Mouse (Mus musculus): Measurements from ENCODE around the gene Sec24c. TPM values are rescaled to one million over a fixed set of nuclear protein-coding genes. Genes with fewer than 3 reads are reported as not detected.

The Sec24c gene
- polyA plus RNA-seq, 1 experiment from 2014 or later = 93.4 TPM

- no peak for ATAC-seq (ENCODE audit: insufficient number of reproducible peaks, low FRiP score)
- H3K4me2 ChIP-seq = no peak overlapping the region
- WGBS = 90% methylated on average over 2 of the region's 2 CpGs
Observed at GRCm38 (mm10) chr14:20681742-20682141, 7.6 kb downstream of the Sec24c start.

DNA sequence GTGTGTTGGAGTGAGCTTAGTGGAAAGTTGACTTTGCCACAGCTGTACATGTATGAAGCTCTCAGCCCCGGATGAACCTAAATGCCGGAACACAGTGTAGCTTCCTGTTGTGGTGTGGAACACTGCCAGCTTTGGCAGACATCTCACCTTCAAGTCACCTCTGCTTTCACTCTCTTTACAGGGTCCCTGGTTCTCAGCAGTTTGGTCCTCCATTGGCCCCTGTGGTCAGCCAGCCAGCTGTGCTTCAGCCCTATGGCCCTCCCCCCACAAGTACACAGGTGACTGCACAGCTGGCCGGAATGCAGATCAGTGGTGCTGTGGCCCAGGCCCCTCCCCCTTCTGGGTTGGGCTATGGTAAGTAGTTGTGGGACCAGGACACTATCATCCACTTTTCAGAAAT is 8.4 kb downstream of the Sec24c start:
- Histone ChIP-seq H3K27ac (ENCODE audit: poor library complexity, severe bottlenecking) (no peak overlapping the region; the same call in 1 of the 2 replicates), H3K4me1 (replicated peaks) (peaks cover 10% of the 10 kb centered on the region), H3K27me3 (replicated peaks) (no peaks in the 10 kb centered on the region), H3K9me3 (replicated peaks) (no peaks in the 10 kb centered on the region), H3K9ac (no peak overlapping the region), H3K4me2 (no peak overlapping the region), H3K36me3 (peaks cover 97% of the 10 kb centered on the region), H3K4me3 (no peak overlapping the region)
- ATAC-seq (ENCODE audit: insufficient number of reproducible peaks, low FRiP score) = peak; percentile 63; the same call in 1 of the 2 replicates
- 62% methylated on average over 3 of the region's 3 CpGs for WGBS

More at GRCm38 (mm10) chr14:20681742-20682141, 7.6 kb downstream of the Sec24c start:
- Histone ChIP-seq H3K9ac (no peak overlapping the region), H3K27me3 (replicated peaks) (no peaks in the 10 kb centered on the region), H3K27ac (ENCODE audit: poor library complexity, severe bottlenecking) (no peak overlapping the region), H3K9me3 (replicated peaks) (no peaks in the 10 kb centered on the region), H3K36me3 (peaks cover 96% of the 10 kb centered on the region), H3K4me1 (replicated peaks) (peaks cover 10% of the 10 kb centered on the region), H3K4me3 (no peak overlapping the region)

- WGBS = 94% methylated on average over 3 of the region's 3 CpGs
- H3K4me1 ChIP-seq (replicated peaks) = peaks cover 10% of the 10 kb centered on the region
- H3K36me3 ChIP-seq = peaks cover 98% of the 10 kb centered on the region
- H3K9ac ChIP-seq = no peak overlapping the region
- ATAC-seq (ENCODE audit: insufficient number of reproducible peaks, low FRiP score) = no peak
- no peaks in the 10 kb centered on the region for H3K9me3 ChIP-seq (replicated peaks)
- no peaks in the 10 kb centered on the region for H3K27me3 ChIP-seq (replicated peaks)
- no peak overlapping the region for H3K4me3 ChIP-seq
- H3K27ac ChIP-seq (ENCODE audit: poor library complexity, severe bottlenecking) = no peak overlapping the region
- H3K4me2 ChIP-seq = no peak overlapping the region
Observed at GRCm38 (mm10) chr14:20686576-20686975, 12.5 kb downstream of the Sec24c start.

DNA sequence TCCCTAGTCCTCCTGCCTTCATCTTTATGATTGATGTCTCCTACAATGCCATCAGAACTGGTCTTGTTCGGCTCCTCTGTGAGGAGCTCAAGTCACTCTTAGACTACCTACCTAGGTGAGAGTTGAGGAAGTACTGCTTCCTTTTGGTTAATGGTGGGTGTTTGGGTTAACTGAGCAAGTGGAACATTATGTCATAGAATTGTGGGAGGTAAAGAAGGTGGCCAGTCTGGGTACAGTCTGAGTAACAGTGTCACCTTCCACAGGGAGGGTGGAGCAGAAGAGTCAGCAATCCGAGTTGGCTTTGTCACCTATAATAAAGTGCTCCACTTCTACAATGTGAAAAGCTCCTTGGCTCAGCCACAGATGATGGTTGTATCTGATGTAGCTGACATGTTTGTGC is 14.9 kb downstream of the Sec24c start:
- ATAC-seq (ENCODE audit: insufficient number of reproducible peaks, low FRiP score) = no peak
- Histone ChIP-seq H3K4me3 (no peak overlapping the region), H3K9me3 (replicated peaks) (no peaks in the 10 kb centered on the region), H3K36me3 (peaks cover 99% of the 10 kb centered on the region), H3K4me1 (replicated peaks) (peaks cover 8% of the 10 kb centered on the region), H3K27me3 (replicated peaks) (no peaks in the 10 kb centered on the region), H3K4me2 (no peak overlapping the region), H3K27ac (ENCODE audit: poor library complexity, severe bottlenecking) (no peak overlapping the region), H3K9ac (no peak overlapping the region)
- WGBS = 88% methylated on average over 2 of the region's 2 CpGs

- Histone ChIP-seq H3K27me3 (replicated peaks) (no peaks in the 10 kb centered on the region), H3K9me3 (replicated peaks) (no peaks in the 10 kb centered on the region), H3K4me1 (replicated peaks) (peaks cover 26% of the 10 kb centered on the region), H3K36me3 (peaks cover 81% of the 10 kb centered on the region), H3K9ac (no peak overlapping the region), H3K27ac (ENCODE audit: poor library complexity, severe bottlenecking) (no peak overlapping the region), H3K4me3 (no peak overlapping the region), H3K4me2 (no peak overlapping the region)
- 88% methylated on average over 6 of the region's 6 CpGs for WGBS
- ATAC-seq (ENCODE audit: insufficient number of reproducible peaks, low FRiP score) = no peak
Observed at GRCm38 (mm10) chr14:20691772-20692171, 17.7 kb downstream of the Sec24c start.

GRCm38 (mm10) chr14:20693589-20694101 is 19.5 kb downstream of the Sec24c start:
- no peak for ATAC-seq (ENCODE audit: insufficient number of reproducible peaks, low FRiP score)
- H3K36me3 ChIP-seq = peaks cover 73% of the 10 kb centered on the region
- H3K27me3 ChIP-seq (replicated peaks) = no peaks in the 10 kb centered on the region
- H3K9ac ChIP-seq = 0 out of 2 replicates have a peak overlapping the region, but pooled peaks have one; percentile 14
- WGBS = 86% methylated on average over 10 of the region's 10 CpGs
- H3K4me3 ChIP-seq = peak overlapping the region; percentile 96; the same call in 1 of the 2 replicates
- peaks cover 44% of the 10 kb centered on the region for H3K4me1 ChIP-seq (replicated peaks)
- H3K27ac ChIP-seq (ENCODE audit: poor library complexity, severe bottlenecking) = peak overlapping the region; percentile 10; the same call in 1 of the 2 replicates
- H3K4me2 ChIP-seq = no peak overlapping the region
- H3K9me3 ChIP-seq (replicated peaks) = no peaks in the 10 kb centered on the region

GRCm38 (mm10) chr14:20694185-20694883 is 20.2 kb downstream of the Sec24c start:
- Histone ChIP-seq H3K4me2 (peak overlapping the region; percentile 88), H3K9me3 (replicated peaks) (no peaks in the 10 kb centered on the region), H3K9ac (peak overlapping the region; percentile 97), H3K27me3 (replicated peaks) (no peaks in the 10 kb centered on the region), H3K36me3 (peaks cover 72% of the 10 kb centered on the region), H3K4me3 (peak overlapping the region; percentile 96), H3K27ac (ENCODE audit: poor library complexity, severe bottlenecking) (peak overlapping the region; percentile 99), H3K4me1 (replicated peaks) (peaks cover 50% of the 10 kb centered on the region)
- WGBS = 43% methylated on average over 13 of the region's 13 CpGs
- peak; percentile 16 for ATAC-seq (ENCODE audit: insufficient number of reproducible peaks, low FRiP score)

- Histone ChIP-seq H3K27me3 (replicated peaks) (no peaks in the 10 kb centered on the region), H3K4me2 (peak within 1 kb of the TSS; percentile 88), H3K4me1 (replicated peaks) (peaks cover 53% of the 10 kb centered on the region), H3K4me3 (peak within 1 kb of the TSS; percentile 96), H3K27ac (ENCODE audit: poor library complexity, severe bottlenecking) (peak within 1 kb of the TSS; percentile 99), H3K36me3 (peaks cover 64% of the 10 kb centered on the region), H3K9me3 (replicated peaks) (no peaks in the 10 kb centered on the region), H3K9ac (peak within 1 kb of the TSS; percentile 97)
- ATAC-seq (ENCODE audit: insufficient number of reproducible peaks, low FRiP score) = peak; percentile 89
- under 1% methylated on average over 110 of the region's 111 CpGs for WGBS
Observed at GRCm38 (mm10) chr14:20694884-20695760, 21.0 kb downstream of the Sec24c start, which contains the start of gene Fut11. Fut11 (plus strand) TSS chr14:20694968.

GRCm38 (mm10) chr14:20695761-20696520 is 21.8 kb downstream of the Sec24c start:
- Histone ChIP-seq H3K4me1 (replicated peaks) (peaks cover 59% of the 10 kb centered on the region), H3K27ac (ENCODE audit: poor library complexity, severe bottlenecking) (peak overlapping the region; percentile 99), H3K4me2 (peak overlapping the region; percentile 88), H3K27me3 (replicated peaks) (no peaks in the 10 kb centered on the region), H3K9ac (peak overlapping the region; percentile 97), H3K9me3 (replicated peaks) (no peaks in the 10 kb centered on the region), H3K4me3 (peak overlapping the region; percentile 96), H3K36me3 (peaks cover 56% of the 10 kb centered on the region)
- no peak for ATAC-seq (ENCODE audit: insufficient number of reproducible peaks, low FRiP score)
- 13% methylated on average over 27 of the region's 27 CpGs for WGBS

DNA sequence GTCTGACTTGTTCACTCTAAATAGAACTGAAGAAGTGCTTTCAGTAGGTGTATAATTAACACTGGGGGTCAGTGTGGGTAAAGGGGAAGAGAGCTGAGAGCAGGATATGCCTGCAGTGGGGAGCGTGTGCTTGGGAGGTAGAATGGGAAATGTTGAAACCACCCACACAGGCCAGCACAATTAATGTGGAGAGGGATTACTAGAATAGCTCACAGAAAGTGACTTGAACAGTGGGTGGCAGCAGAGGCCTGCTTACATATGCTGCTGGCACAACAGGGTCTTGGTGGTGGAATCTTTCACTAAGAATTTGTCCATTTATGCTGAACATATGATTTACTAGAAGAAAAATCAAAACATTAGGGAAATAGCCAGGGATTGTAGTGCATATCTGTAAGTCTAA is 22.9 kb downstream of the Sec24c start:
- ATAC-seq (ENCODE audit: insufficient number of reproducible peaks, low FRiP score) = no peak
- peak overlapping the region; percentile 97 for H3K9ac ChIP-seq
- no peaks in the 10 kb centered on the region for H3K9me3 ChIP-seq (replicated peaks)
- H3K4me3 ChIP-seq = peak overlapping the region; percentile 96
- peaks cover 68% of the 10 kb centered on the region for H3K4me1 ChIP-seq (replicated peaks)
- no peaks in the 10 kb centered on the region for H3K27me3 ChIP-seq (replicated peaks)
- H3K4me2 ChIP-seq = peak overlapping the region; percentile 88
- 13% methylated on average over 1 of the region's 1 CpGs for WGBS
- H3K27ac ChIP-seq (ENCODE audit: poor library complexity, severe bottlenecking) = no peak overlapping the region
- peaks cover 46% of the 10 kb centered on the region for H3K36me3 ChIP-seq

Measured in heart, embryonic 12.5 days (tissue).